Mouse (Mus musculus): ENCODE measurements at regions not wholly inside any gene's neighbourhood (a gene's known extent, or its start where the extent isn't known, plus 50 kb on each side); places are given as distances from the start of the nearest gene placed in this dataset.

DNA sequence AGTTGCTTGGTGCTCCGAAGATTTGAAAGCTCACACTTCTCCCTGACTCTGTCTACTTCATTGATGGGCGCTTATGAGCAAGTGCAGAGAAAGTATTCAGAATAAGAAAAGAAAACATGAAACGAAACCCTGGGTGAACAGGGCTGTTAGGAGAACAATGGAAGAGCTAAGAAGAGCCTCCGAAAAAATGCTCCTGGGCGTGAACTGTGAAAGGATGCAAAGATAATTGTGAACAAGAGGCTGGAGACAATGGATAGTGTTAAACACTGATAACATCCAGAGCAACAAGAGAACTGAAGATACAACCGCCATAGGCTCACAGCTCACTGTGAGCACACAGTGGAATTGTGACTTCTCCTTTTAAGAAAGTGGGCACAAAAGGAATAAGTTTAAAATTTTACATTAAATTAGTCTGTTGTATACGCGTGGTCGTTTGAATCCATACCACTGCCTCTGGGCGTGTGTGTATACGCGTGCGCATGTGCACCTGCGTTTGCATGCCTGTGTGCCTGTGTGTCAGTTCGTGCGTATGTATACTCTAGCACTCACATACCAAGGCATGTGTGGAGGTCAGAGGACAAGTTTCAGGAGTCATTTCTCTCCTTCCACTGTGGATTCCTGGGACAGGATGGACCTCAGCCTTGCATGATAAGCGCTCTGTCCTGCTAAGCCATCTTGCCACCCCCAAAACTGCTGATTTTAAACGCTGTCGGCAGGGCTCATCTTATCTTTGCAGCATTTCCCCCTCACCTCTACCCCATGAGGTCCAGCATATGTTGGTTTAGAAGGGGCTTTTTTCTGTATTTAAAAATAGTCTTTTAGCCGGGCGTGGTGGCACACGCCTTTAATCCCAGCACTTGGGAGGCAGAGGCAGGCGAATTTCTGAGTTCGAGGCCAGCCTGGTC lies 113.0 kb upstream of the 1700016C15Rik start:
- no peak overlapping the region for H3K4me3 ChIP-seq (replicated peaks; ENCODE audit: low read length)
- H3K36me3 ChIP-seq (ENCODE audit: insufficient read depth, low read length) = no peaks in the 10 kb centered on the region
- peaks cover 16% of the 10 kb centered on the region for H3K4me1 ChIP-seq (replicated peaks; ENCODE audit: low read depth, low read length)
- peaks cover 8% of the 10 kb centered on the region for H3K27me3 ChIP-seq (ENCODE audit: insufficient read depth, low read length)
- H3K9me3 ChIP-seq (ENCODE audit: low read length) = no peaks in the 10 kb centered on the region
- TF ChIP-seq POU5F1 (IDR thresholded peaks at IDR 0.05; ENCODE audit: borderline replicate concordance, low read length) (no peak), NANOG (IDR thresholded peaks at IDR 0.05; ENCODE audit: borderline replicate concordance, low read length) (peak; percentile 81)

DNA sequence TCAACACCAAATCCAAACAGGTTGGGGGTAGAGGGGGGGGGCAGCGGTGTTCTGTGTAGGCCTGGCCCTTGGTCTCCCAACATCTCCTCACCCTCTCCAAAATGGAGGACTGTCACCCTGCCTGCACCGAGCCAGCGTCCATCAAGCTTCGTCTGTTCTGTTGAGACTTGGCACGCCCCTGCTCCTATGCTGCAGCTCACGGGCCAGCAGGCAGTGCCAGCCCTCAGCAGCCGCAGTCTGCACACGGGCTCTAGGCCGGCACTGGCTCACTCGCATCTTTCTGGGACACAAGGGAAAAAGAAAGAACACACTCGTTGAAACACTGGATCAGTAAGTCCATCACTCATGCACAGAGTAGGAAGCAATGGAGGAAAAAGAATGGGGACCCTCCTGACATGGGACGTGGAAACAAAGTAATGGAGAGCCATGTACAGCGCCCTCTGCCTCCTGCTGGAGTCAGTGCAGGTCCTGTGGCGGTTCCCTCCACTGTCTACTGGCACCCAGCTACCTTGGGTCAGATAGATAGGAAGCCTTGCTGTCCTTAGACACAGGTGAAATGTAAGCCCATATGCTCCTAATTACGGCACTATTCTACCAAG lies 109.0 kb upstream of the 1700016C15Rik start:
- H3K4me3 ChIP-seq (replicated peaks; ENCODE audit: low read length) = no peak overlapping the region
- H3K36me3 ChIP-seq (ENCODE audit: insufficient read depth, low read length) = no peaks in the 10 kb centered on the region
- peaks cover 14% of the 10 kb centered on the region; the same call in 1 of the 2 replicates for H3K27me3 ChIP-seq (ENCODE audit: insufficient read depth, low read length)
- TF ChIP-seq NANOG (IDR thresholded peaks at IDR 0.05; ENCODE audit: borderline replicate concordance, low read length) (no peak), CTCF (conservative IDR thresholded peaks at IDR 0.05; ENCODE audit: low read length) (peak; percentile 73), POU5F1 (IDR thresholded peaks at IDR 0.05; ENCODE audit: borderline replicate concordance, low read length) (no peak)
- H3K9me3 ChIP-seq (ENCODE audit: low read length) = no peaks in the 10 kb centered on the region
- H3K4me1 ChIP-seq (replicated peaks; ENCODE audit: low read depth, low read length) = peaks cover 30% of the 10 kb centered on the region

DNA sequence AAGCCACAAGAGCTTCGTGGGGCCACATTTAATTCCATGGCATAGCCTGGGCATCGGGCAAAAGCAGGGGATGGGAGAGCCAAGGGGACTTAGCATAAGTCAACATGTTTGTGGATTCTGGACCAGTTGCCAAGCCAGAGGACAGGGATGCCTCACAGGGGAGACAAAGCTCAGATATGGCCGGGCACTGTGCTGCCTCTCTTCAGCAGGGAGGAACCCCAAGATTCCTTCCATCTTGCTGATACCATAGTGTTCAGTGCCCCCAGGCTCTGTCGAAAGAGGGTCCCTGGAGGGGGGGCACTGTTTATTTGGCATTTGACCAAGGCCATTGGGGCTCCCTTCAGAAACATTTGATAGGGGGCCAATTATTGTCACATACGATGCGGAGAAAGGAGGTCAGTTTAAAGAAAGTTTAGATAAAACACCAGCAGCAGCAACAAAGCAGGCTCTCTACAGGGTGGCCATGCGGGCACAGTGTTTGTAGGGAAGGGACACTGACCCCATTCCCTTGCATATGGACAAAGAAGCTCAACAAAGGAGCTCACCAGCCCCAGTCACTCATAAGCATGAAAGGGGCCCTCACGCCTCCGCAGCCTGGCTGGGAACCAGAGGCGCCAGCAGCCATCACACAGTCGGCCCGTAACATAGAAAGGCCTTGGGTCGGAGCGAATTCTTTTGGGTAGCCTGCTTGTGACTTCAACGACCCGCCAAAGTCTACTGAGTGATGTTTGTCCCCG lies 107.6 kb upstream of the 1700016C15Rik start:
- Histone ChIP-seq H3K27me3 (ENCODE audit: insufficient read depth, low read length) (peaks cover 12% of the 10 kb centered on the region), H3K9me3 (ENCODE audit: low read length) (no peaks in the 10 kb centered on the region), H3K4me1 (replicated peaks; ENCODE audit: low read depth, low read length) (peaks cover 16% of the 10 kb centered on the region), H3K4me3 (replicated peaks; ENCODE audit: low read length) (no peak overlapping the region), H3K36me3 (ENCODE audit: insufficient read depth, low read length) (no peaks in the 10 kb centered on the region)
- TF ChIP-seq POU5F1 (IDR thresholded peaks at IDR 0.05; ENCODE audit: borderline replicate concordance, low read length) = no peak

DNA sequence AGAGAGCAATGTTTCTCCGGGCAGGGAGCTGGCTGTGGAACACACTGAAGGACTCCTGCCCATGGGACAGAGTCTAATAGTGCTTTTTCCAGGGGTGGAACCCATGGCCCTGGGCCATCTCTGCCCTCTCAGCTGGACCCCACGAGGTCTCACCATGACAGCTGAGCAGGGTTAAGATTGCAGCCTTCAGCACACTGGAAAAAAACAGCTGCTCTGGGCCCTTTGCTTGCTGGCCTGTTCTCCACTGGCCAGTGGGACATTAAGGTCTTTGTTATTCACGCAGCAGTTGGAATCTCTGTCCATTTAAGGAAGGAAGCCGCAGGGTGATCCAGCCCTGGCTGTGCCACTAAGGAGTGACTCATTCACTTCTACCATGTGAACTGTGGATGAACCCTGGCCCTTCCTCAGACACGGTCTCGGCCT lies 106.3 kb upstream of the 1700016C15Rik start:
- Histone ChIP-seq H3K4me3 (replicated peaks; ENCODE audit: low read length) (no peak overlapping the region), H3K4me1 (replicated peaks; ENCODE audit: low read depth, low read length) (peaks cover 14% of the 10 kb centered on the region), H3K36me3 (ENCODE audit: insufficient read depth, low read length) (no peaks in the 10 kb centered on the region), H3K9me3 (ENCODE audit: low read length) (no peaks in the 10 kb centered on the region), H3K27me3 (ENCODE audit: insufficient read depth, low read length) (peaks cover 24% of the 10 kb centered on the region)
- TF ChIP-seq CTCF (conservative IDR thresholded peaks at IDR 0.05; ENCODE audit: low read length) = no peak
- no peak for TF ChIP-seq POU5F1 (IDR thresholded peaks at IDR 0.05; ENCODE audit: borderline replicate concordance, low read length)
- no peak for TF ChIP-seq NANOG (IDR thresholded peaks at IDR 0.05; ENCODE audit: borderline replicate concordance, low read length)

DNA sequence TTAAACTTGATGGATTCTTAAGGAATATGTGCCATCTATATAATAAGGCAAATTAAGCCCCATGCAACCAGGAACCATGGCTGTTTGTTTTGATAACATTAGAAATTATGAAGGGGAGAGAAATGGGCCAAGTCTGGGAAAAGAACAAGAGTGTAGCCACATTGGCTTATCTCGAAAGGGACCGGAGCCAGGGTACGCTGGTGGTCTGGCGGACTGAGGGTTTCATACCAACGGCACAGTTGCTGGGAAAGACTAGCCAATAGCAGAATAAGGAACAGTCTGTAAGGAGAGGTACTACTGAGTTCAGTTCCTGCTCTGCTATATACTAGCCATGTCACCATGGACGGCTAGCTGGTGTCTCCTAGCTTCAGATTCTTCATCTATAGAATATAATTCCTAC lies 105.9 kb upstream of the 1700016C15Rik start:
- Histone ChIP-seq H3K4me3 (replicated peaks; ENCODE audit: low read length) (no peak overlapping the region), H3K27me3 (ENCODE audit: insufficient read depth, low read length) (peaks cover 26% of the 10 kb centered on the region), H3K36me3 (ENCODE audit: insufficient read depth, low read length) (no peaks in the 10 kb centered on the region), H3K4me1 (replicated peaks; ENCODE audit: low read depth, low read length) (peaks cover 14% of the 10 kb centered on the region), H3K9me3 (ENCODE audit: low read length) (no peaks in the 10 kb centered on the region)
- TF ChIP-seq CTCF (conservative IDR thresholded peaks at IDR 0.05; ENCODE audit: low read length) (no peak), POU5F1 (IDR thresholded peaks at IDR 0.05; ENCODE audit: borderline replicate concordance, low read length) (no peak), NANOG (IDR thresholded peaks at IDR 0.05; ENCODE audit: borderline replicate concordance, low read length) (no peak)

DNA sequence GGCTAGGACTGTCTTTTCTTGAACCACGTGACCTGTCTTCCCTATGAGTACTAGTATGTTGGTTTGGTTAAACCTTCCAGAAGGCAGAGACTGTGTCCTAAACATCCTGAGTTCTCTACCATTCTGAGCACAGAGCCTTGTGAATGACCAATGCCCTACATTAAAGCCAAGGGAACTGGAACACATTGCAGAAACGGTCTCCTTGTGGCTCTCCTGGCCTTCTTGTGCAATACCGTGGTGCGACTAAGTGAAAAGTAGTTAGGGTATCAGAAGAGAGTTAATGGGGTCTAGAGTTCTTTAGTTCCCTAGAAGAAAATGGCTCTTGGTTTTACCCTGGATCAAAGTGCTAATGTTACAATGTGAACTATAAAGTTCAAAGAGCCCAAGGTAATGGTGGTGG lies 101.8 kb upstream of the 1700016C15Rik start:
- Histone ChIP-seq H3K36me3 (ENCODE audit: insufficient read depth, low read length) (no peaks in the 10 kb centered on the region), H3K27me3 (ENCODE audit: insufficient read depth, low read length) (peaks cover 30% of the 10 kb centered on the region), H3K4me1 (replicated peaks; ENCODE audit: low read depth, low read length) (peaks cover 7% of the 10 kb centered on the region), H3K9me3 (ENCODE audit: low read length) (no peaks in the 10 kb centered on the region), H3K4me3 (replicated peaks; ENCODE audit: low read length) (no peak overlapping the region)
- TF ChIP-seq CTCF (conservative IDR thresholded peaks at IDR 0.05; ENCODE audit: low read length) (no peak), NANOG (IDR thresholded peaks at IDR 0.05; ENCODE audit: borderline replicate concordance, low read length) (no peak), POU5F1 (IDR thresholded peaks at IDR 0.05; ENCODE audit: borderline replicate concordance, low read length) (no peak)

DNA sequence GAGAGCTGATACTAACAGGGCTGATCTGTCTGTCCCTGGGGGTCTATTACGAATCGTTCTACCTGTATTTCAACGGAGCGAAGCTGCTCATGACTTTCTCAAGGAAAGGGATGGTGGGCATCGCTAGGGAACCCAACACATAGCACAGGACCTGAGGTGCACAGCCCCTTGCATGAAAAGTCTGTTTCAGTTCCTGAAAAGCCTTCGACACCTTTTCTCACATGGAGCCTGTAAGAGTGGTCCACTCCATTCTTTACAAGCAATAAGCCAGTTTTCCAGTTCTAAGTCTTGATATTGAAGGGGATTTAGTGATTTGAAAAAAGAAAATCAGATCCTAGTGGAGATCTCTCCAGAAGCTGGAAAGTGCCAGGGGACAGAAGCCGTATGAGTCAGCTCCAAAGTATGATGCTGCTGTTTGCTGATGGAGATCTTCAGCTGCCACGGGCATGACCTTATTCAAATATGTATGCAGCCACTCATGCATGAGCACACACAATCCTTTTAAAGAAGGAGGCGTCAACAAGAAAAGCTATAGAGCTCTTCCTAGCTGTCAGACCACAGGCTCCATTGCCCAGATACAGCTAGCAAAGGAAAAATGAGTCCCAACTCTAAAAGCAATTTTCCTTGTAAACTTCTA lies 95.5 kb upstream of the 1700016C15Rik start:
- Histone ChIP-seq H3K4me1 (replicated peaks; ENCODE audit: low read depth, low read length) (no peaks in the 10 kb centered on the region), H3K9me3 (ENCODE audit: low read length) (no peaks in the 10 kb centered on the region; the same call in 1 of the 2 replicates), H3K4me3 (replicated peaks; ENCODE audit: low read length) (no peak overlapping the region), H3K36me3 (ENCODE audit: insufficient read depth, low read length) (no peaks in the 10 kb centered on the region), H3K27me3 (ENCODE audit: insufficient read depth, low read length) (peaks cover 32% of the 10 kb centered on the region)
- no peak for TF ChIP-seq NANOG (IDR thresholded peaks at IDR 0.05; ENCODE audit: borderline replicate concordance, low read length)
- no peak for TF ChIP-seq POU5F1 (IDR thresholded peaks at IDR 0.05; ENCODE audit: borderline replicate concordance, low read length)
- TF ChIP-seq CTCF (conservative IDR thresholded peaks at IDR 0.05; ENCODE audit: low read length) = no peak

DNA sequence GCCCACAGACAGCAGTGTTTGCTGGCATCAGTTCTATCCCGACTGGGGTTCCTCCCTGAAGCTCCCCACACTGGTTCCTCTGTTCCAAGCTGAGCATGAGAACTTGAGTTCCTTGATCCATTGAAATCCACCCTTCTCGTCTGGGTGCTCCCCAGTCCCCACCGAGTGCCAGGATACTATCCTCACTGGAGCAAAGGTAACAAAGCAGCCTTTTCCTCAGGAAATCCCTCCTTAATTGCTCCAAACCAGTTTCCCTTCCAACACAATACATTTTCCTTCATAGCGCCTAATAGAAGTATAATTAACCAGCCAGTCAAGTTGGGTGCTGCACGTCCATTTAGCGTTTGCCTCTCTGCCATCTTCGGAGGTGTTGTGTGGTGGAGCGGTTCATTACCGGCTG lies 92.6 kb upstream of the 1700016C15Rik start:
- H3K4me1 ChIP-seq (replicated peaks; ENCODE audit: low read depth, low read length) = peaks cover 14% of the 10 kb centered on the region

More for the DNA sequence above, 92.6 kb upstream of the 1700016C15Rik start:
- no peak for TF ChIP-seq NANOG (IDR thresholded peaks at IDR 0.05; ENCODE audit: borderline replicate concordance, low read length)
- TF ChIP-seq CTCF (conservative IDR thresholded peaks at IDR 0.05; ENCODE audit: low read length) = no peak
- TF ChIP-seq POU5F1 (IDR thresholded peaks at IDR 0.05; ENCODE audit: borderline replicate concordance, low read length) = no peak
- H3K9me3 ChIP-seq (ENCODE audit: low read length) = no peaks in the 10 kb centered on the region; the same call in 1 of the 2 replicates
- no peak overlapping the region for H3K4me3 ChIP-seq (replicated peaks; ENCODE audit: low read length)
- no peaks in the 10 kb centered on the region for H3K36me3 ChIP-seq (ENCODE audit: insufficient read depth, low read length)
- H3K27me3 ChIP-seq (ENCODE audit: insufficient read depth, low read length) = peaks cover 40% of the 10 kb centered on the region

Measured in E14TG2a.4 (cell line).